Mouse (Mus musculus) embryonic facial prominence, embryonic 11.5 days (tissue): Measurements from ENCODE around the gene Gle1. TPM values are rescaled to one million over a fixed set of nuclear protein-coding genes. Genes with fewer than 3 reads are reported as not detected.

ENCODE experiments used
- ATAC-seq: fragments of 200-750 bp; cut with Nextera tagmentation; replicated peaks from 2 replicates; pipeline ENCODE4 v1.8.0; 2017; ENCODE audit warnings: low read depth; ENCODE audit not compliant: insufficient number of reproducible peaks, low FRiP score, low TSS enrichment
- DNase-seq: peaks from one replicate; pipeline ENCODE4 v3.0.0-alpha.2; 2015; ENCODE audit warnings: low spot score
- H3K27ac ChIP-seq: fragments of 300-500 bp; sonication (generic); replicated peaks from 2 replicates; pipeline ENCODE4 v1.5.1; 2014; ENCODE audit warnings: mild to moderate bottlenecking, low read depth, low read length, control low read depth
- H3K27me3 ChIP-seq: fragments of 300-500 bp; sonication (generic); 2 replicates; pipeline ENCODE4 v1.6.1; 2014; ENCODE audit warnings: mild to moderate bottlenecking, low read length, moderate library complexity, mixed read lengths; ENCODE audit not compliant: control insufficient read depth, insufficient read depth
- H3K36me3 ChIP-seq: fragments of 300-500 bp; sonication (generic); replicated peaks from 2 replicates; pipeline ENCODE4 v1.6.1; 2014; ENCODE audit warnings: low read depth, mild to moderate bottlenecking, low read length, moderate library complexity, mixed read lengths; ENCODE audit not compliant: control insufficient read depth, insufficient read depth
- H3K4me1 ChIP-seq: fragments of 300-500 bp; sonication (generic); 2 replicates; pipeline ENCODE4 v1.6.1; 2014; ENCODE audit warnings: low read length, mixed read lengths; ENCODE audit not compliant: control insufficient read depth, insufficient read depth
- H3K4me2 ChIP-seq: fragments of 300-500 bp; sonication (generic); 2 replicates; pipeline ENCODE4 v1.6.1; 2014; ENCODE audit warnings: low read depth, mild to moderate bottlenecking, control low read depth, low read length, moderate library complexity
- H3K4me3 ChIP-seq: fragments of 300-500 bp; sonication (generic); 2 replicates; pipeline ENCODE4 v1.5.1; 2014; ENCODE audit warnings: low read depth, low read length, control low read depth
- H3K9ac ChIP-seq: fragments of 300-500 bp; sonication (generic); replicated peaks from 2 replicates; pipeline ENCODE4 v1.6.1; 2014; ENCODE audit warnings: mild to moderate bottlenecking, control low read depth, low read length
- H3K9me3 ChIP-seq: fragments of 300-500 bp; sonication (generic); replicated peaks from 2 replicates; pipeline ENCODE4 v1.6.1; 2016; ENCODE audit warnings: mild to moderate bottlenecking, low read length, inconsistent platforms, mixed read lengths; ENCODE audit not compliant: control insufficient read depth
- WGBS: fragments of 180-500 bp; shearing (Covaris S2); extraction: QIAGEN DNeasy Blood & Tissue Kit; methylation state at CpG from one replicate; pipeline ENCODE4 v1.1.7; 2014; 5-methylcytosine and 5-hydroxymethylcytosine counted together
- polyA plus RNA-seq: library from polyadenylated mRNA; unstranded; fragments of >200 nt; fragmentation: Nextera tagmentation; extraction: Ambion mirVana; gene quantifications from 2 replicates; pipeline ENCODE4 v1.2.1, GENCODE M21; 2014

Gene Gle1
- polyA plus RNA-seq, 1 experiment from 2014 or later: 56.8 TPM

- H3K4me2 ChIP-seq: peak overlapping the region; percentile 53
- peak overlapping the region; percentile 94 for H3K9ac ChIP-seq
- DNase-seq (peak; percentile 56), ATAC-seq (0 out of 2 replicates have a peak, but pooled peaks have one; percentile 20)
- no peaks in the 10 kb centered on the region for H3K9me3 ChIP-seq
- H3K36me3 ChIP-seq: no peaks in the 10 kb centered on the region
- peak overlapping the region; percentile 93 for H3K4me3 ChIP-seq
- no peaks in the 10 kb centered on the region for H3K4me1 ChIP-seq
- peak overlapping the region; percentile 72 for H3K27ac ChIP-seq
- 1% methylated on average over 38 of the region's 41 CpGs for WGBS
- no peaks in the 10 kb centered on the region for H3K27me3 ChIP-seq
Observed at GRCm38 (mm10) chr2:29965906-29966305, 30.7 kb downstream of the Gle1 start.

- H3K9me3 ChIP-seq: no peaks in the 10 kb centered on the region
- no peak overlapping the region for H3K9ac ChIP-seq
- ATAC-seq (no peak), DNase-seq (peak; percentile 19)
- peak overlapping the region; percentile 53 for H3K4me2 ChIP-seq
- WGBS: 74% methylated on average over 2 of the region's 2 CpGs
- no peaks in the 10 kb centered on the region for H3K27me3 ChIP-seq
- peak overlapping the region; percentile 93; the same call in 1 of the 2 replicates for H3K4me3 ChIP-seq
- no peaks in the 10 kb centered on the region for H3K36me3 ChIP-seq
- no peaks in the 10 kb centered on the region for H3K4me1 ChIP-seq
- H3K27ac ChIP-seq: no peak overlapping the region
Observed at GRCm38 (mm10) chr2:29966826-29967225, 31.6 kb downstream of the Gle1 start.

GRCm38 (mm10) chr2:29967768-29968167 lies 32.5 kb downstream of the Gle1 start:
- no peak for ATAC-seq
- 69% methylated on average over 5 of the region's 5 CpGs for WGBS
- no peaks in the 10 kb centered on the region for H3K36me3 ChIP-seq
- no peaks in the 10 kb centered on the region for H3K4me1 ChIP-seq
- no peak for DNase-seq
- no peaks in the 10 kb centered on the region for H3K27me3 ChIP-seq
- no peaks in the 10 kb centered on the region for H3K9me3 ChIP-seq
- no peak overlapping the region for H3K4me2 ChIP-seq
- H3K4me3 ChIP-seq: no peak overlapping the region
- no peak overlapping the region for H3K27ac ChIP-seq
- H3K9ac ChIP-seq: no peak overlapping the region

- H3K4me1 ChIP-seq: no peaks in the 10 kb centered on the region
- 75% methylated on average over 5 of the region's 5 CpGs for WGBS
- no peak overlapping the region for H3K9ac ChIP-seq
- no peak overlapping the region for H3K27ac ChIP-seq
- DNase-seq (no peak), ATAC-seq (no peak)
- H3K4me2 ChIP-seq: no peak overlapping the region
- H3K4me3 ChIP-seq: no peak overlapping the region
- H3K36me3 ChIP-seq: no peaks in the 10 kb centered on the region
- H3K27me3 ChIP-seq: no peaks in the 10 kb centered on the region
- H3K9me3 ChIP-seq: no peaks in the 10 kb centered on the region
Observed at GRCm38 (mm10) chr2:29968638-29969037, 33.4 kb downstream of the Gle1 start.

- no peaks in the 10 kb centered on the region; the same call in 1 of the 2 replicates for H3K36me3 ChIP-seq
Observed at GRCm38 (mm10) chr2:29971838-29972635, 36.8 kb downstream of the Gle1 start.

GRCm38 (mm10) chr2:29973525-29973924 lies 38.3 kb downstream of the Gle1 start:
- Histone ChIP-seq H3K36me3 (no peaks in the 10 kb centered on the region; the same call in 1 of the 2 replicates), H3K4me3 (no peak overlapping the region), H3K9me3 (no peaks in the 10 kb centered on the region), H3K27ac (no peak overlapping the region), H3K4me2 (no peak overlapping the region), H3K27me3 (no peaks in the 10 kb centered on the region), H3K4me1 (no peaks in the 10 kb centered on the region), H3K9ac (no peak overlapping the region)
- 9% methylated on average over 2 of the region's 2 CpGs for WGBS
- ATAC-seq: no peak
- no peak for DNase-seq

More at GRCm38 (mm10) chr2:29971838-29972635, 36.8 kb downstream of the Gle1 start:
- Histone ChIP-seq H3K27me3 (no peaks in the 10 kb centered on the region), H3K4me1 (no peaks in the 10 kb centered on the region), H3K4me3 (no peak overlapping the region), H3K9me3 (no peaks in the 10 kb centered on the region), H3K4me2 (no peak overlapping the region), H3K27ac (no peak overlapping the region), H3K9ac (no peak overlapping the region)
- ATAC-seq (no peak), DNase-seq (no peak)
- WGBS: 88% methylated on average over 9 of the region's 9 CpGs

- DNase-seq: peak; percentile 74
- no peaks in the 10 kb centered on the region for H3K4me1 ChIP-seq
- no peaks in the 10 kb centered on the region for H3K27me3 ChIP-seq
- H3K9me3 ChIP-seq: no peaks in the 10 kb centered on the region
- H3K27ac ChIP-seq: no peak overlapping the region
- no peak overlapping the region for H3K9ac ChIP-seq
- no peak overlapping the region for H3K4me3 ChIP-seq
- no peak for ATAC-seq
- H3K4me2 ChIP-seq: no peak overlapping the region
- no peaks in the 10 kb centered on the region; the same call in none of the 2 replicates for H3K36me3 ChIP-seq
Observed at GRCm38 (mm10) chr2:29977307-29977706, 42.1 kb downstream of the Gle1 start.

GRCm38 (mm10) chr2:29980661-29981060 lies 45.4 kb downstream of the Gle1 start:
- no peaks in the 10 kb centered on the region for H3K4me1 ChIP-seq
- H3K36me3 ChIP-seq: peaks cover 3% of the 10 kb centered on the region
- H3K27ac ChIP-seq: no peak overlapping the region
- H3K9ac ChIP-seq: no peak overlapping the region
- 88% methylated on average over 1 of the region's 1 CpGs for WGBS
- no peak overlapping the region for H3K4me3 ChIP-seq
- DNase-seq (no peak), ATAC-seq (no peak)
- no peak overlapping the region for H3K4me2 ChIP-seq
- H3K9me3 ChIP-seq: no peaks in the 10 kb centered on the region
- no peaks in the 10 kb centered on the region for H3K27me3 ChIP-seq
